Mouse (Mus musculus) heart, postnatal 36 days (tissue): ENCODE results near the gene Hk3. TPM values are rescaled to one million over a fixed set of nuclear protein-coding genes. Genes with fewer than 3 reads are reported as not detected.

Source experiments
- DNase-seq, 2 experiments: peaks; one replicate each; pipeline ENCODE4 v3.0.0; 2021 to 2022
- intact Hi-C: fragments of 180-260 bp; cut with DNase I; formaldehyde crosslinking; loops from one replicate; pipeline ENCODE4 v1.15.1; 2025
- total RNA-seq, 2 experiments: library from RNA; stranded (reverse); gene quantifications; 2 replicates each; pipeline ENCODE4 v1.2.3; 2021

Hk3 gene
- total RNA-seq, 2 experiments from 2014 or later = 0.72 to 0.87 TPM

DNA sequence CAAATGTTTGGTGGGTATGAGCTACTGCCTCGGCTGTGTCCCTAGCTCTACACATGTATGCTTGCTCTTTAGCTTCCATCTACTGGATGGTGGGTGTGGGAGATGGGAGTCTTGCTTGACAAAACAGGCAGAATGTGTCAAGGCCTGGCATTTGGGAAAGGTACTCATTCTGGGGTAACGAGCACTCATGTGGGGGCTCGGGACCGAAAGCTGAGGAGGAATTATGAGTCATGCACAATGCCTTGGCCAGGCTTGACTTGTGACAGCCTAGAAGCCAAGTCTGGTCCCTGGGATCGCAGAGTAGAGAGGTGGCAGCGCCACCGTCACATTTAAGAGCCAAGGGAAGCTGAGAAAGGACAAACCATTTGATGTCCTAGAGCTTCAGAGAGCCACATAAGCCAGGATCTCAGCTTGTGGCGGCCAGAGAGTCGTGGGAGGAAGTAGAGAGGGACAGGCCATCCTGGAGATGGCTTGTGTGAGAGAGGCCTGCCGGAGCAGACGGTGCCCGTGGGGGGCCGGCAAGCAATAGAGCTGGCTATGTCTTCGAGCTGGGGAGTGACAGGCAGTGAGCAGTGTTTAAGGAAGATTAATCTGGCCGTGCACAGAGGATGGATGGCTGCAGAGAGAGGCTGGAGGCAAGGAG is 62.0 kb downstream of the Hk3 start:
- no peak for DNase-seq
- intact Hi-C loops = no loop called here

DNA sequence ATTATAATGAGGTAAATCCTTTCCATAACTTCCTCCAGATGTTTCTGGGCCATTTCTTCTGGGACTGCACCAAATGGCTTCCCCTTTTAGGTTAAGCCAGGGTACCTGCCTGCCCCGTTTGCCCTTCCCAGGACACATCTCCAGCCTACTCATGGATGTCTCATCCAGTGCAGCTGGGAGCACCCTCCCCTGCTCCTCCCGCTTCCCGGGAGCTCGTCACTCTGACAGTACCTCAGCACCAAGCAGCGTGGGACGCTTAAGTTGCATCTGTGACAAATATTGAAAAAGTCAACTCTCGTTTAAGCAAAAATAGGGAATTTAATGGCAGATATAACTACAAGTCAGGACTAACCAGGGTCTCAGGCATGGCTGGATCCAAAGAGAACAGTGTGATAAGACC is 63.9 kb downstream of the Hk3 start:
- intact Hi-C loops = no loop called here
- no peak for DNase-seq

Other genes starting within 250 kb of the Hk3 start
- gene Eif4e1b, start 237.4 kb downstream of the Hk3 start, total RNA-seq = not detected
- gene Tspan17, start 232.0 kb downstream of the Hk3 start, total RNA-seq = 10 to 100 TPM in 1 of 2 experiments, 1 to 10 TPM in 1; 7.6 to 13.0 TPM
- gene Unc5a, start 72.0 kb downstream of the Hk3 start, total RNA-seq = under 1 TPM; 0.49 to 0.92 TPM
- gene Uimc1, start 78.9 kb upstream of the Hk3 start, total RNA-seq = 10 to 100 TPM; 18.4 to 21.9 TPM
- 10 to 100 TPM; 17.4 to 23.6 TPM for gene Zfp346, start 83.9 kb upstream of the Hk3 start, total RNA-seq
- gene Gm17617, start 112.2 kb upstream of the Hk3 start, total RNA-seq = not detected
- gene Fgfr4, start 131.3 kb upstream of the Hk3 start, total RNA-seq = under 1 TPM; 0.36 to 0.73 TPM
- gene Nsd1, start 188.4 kb upstream of the Hk3 start, total RNA-seq = 10 to 100 TPM; 57.8 to 62.0 TPM